Mouse (Mus musculus): ENCODE measurements around the gene 9330182L06Rik.
A peak's percentile ranks its signal among the peaks of the same experiment; 100 is the strongest.

9330182L06Rik gene

GRCm38 (mm10) chr5:9265586-9266279, at the start of gene 9330182L06Rik:
Gene 9330182L06Rik (plus strand): TSS chr5:9266118.
- DNase-seq, result peak; percentile 22

- DNase-seq, result no peak
Observed at GRCm38 (mm10) chr5:9227456-9228008, 38.4 kb upstream of the 9330182L06Rik start.

- DNase-seq, result no peak
Observed at GRCm38 (mm10) chr5:9264361-9264760, 1.6 kb upstream of the 9330182L06Rik start.

- peak; percentile 17 for DNase-seq
Observed at GRCm38 (mm10) chr5:9266280-9266923, 484 bp downstream of the 9330182L06Rik start.

- DNase-seq, result no peak
Observed at GRCm38 (mm10) chr5:9269666-9270065, 3.7 kb downstream of the 9330182L06Rik start.

- no peak for DNase-seq
Observed at GRCm38 (mm10) chr5:9272976-9273375, 7.1 kb downstream of the 9330182L06Rik start.

- no peak for DNase-seq
Observed at GRCm38 (mm10) chr5:9295777-9296549, 30.0 kb downstream of the 9330182L06Rik start.

- DNase-seq, result no peak
Observed at GRCm38 (mm10) chr5:9296550-9296928, 30.6 kb downstream of the 9330182L06Rik start.

GRCm38 (mm10) chr5:9326863-9327262, 60.9 kb downstream of the 9330182L06Rik start:
- DNase-seq, result no peak

GRCm38 (mm10) chr5:9327528-9327927, 61.6 kb downstream of the 9330182L06Rik start:
- DNase-seq, result no peak

GRCm38 (mm10) chr5:9338756-9339510, 73.0 kb downstream of the 9330182L06Rik start:
- no peak for DNase-seq

GRCm38 (mm10) chr5:9339511-9340173, 73.7 kb downstream of the 9330182L06Rik start:
- no peak for DNase-seq

GRCm38 (mm10) chr5:9344581-9344980, 78.7 kb downstream of the 9330182L06Rik start:
- no peak for DNase-seq

GRCm38 (mm10) chr5:9345038-9345617, 79.2 kb downstream of the 9330182L06Rik start:
- DNase-seq, result no peak

- DNase-seq, result no peak
Observed at GRCm38 (mm10) chr5:9345625-9346024, 79.7 kb downstream of the 9330182L06Rik start.

GRCm38 (mm10) chr5:9346510-9346909, 80.6 kb downstream of the 9330182L06Rik start:
- no peak for DNase-seq

- DNase-seq, result no peak
Observed at GRCm38 (mm10) chr5:9352163-9352562, 86.2 kb downstream of the 9330182L06Rik start.

GRCm38 (mm10) chr5:9352646-9353045, 86.7 kb downstream of the 9330182L06Rik start:
- no peak for DNase-seq

- DNase-seq, result no peak
Observed at GRCm38 (mm10) chr5:9354257-9354656, 88.3 kb downstream of the 9330182L06Rik start.

- DNase-seq, result no peak
Observed at GRCm38 (mm10) chr5:9358076-9358475, 92.2 kb downstream of the 9330182L06Rik start.

GRCm38 (mm10) chr5:9361982-9362661, 96.2 kb downstream of the 9330182L06Rik start:
- no peak for DNase-seq

Measured in thymus, postnatal 4 days (tissue).